Mouse (Mus musculus): ENCODE data around the gene Cd47.

Cd47 gene

DNA sequence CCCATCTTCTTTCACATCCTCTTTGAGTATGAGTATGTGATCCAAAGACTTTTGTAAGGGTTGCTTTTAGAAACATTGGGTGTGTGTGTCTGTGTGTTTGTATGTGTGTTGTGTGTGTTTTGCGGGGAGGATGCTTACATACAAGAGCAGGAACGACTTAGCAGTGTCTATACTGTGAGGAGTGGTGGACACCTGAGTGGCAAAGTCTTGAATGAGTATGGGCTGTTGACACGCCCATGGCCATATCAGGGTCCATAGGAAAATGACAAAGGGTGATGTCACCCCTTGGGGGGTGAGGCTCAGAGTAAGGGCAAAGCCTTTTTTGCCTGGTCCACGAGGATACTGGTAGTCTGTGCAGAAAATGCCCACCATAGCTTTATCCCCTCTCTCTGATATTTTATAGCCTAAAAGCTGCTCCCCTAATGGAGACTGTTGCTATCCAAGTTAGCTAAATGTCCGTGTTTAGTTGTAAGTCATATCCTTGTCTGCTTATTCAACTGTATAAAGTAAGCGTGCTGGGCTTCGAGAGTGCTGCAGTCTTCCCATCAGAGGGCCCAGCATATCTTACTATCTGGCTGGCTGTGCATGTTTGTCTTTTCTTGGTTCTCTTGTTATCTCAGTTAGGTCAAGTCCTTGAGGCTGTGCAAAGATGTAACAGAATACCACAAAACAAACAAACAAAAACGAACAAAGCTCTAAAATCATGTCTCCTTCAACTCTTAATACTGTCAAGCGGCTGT lies 76.1 kb downstream of the Cd47 start:
- DNase-seq: no peak

DNA sequence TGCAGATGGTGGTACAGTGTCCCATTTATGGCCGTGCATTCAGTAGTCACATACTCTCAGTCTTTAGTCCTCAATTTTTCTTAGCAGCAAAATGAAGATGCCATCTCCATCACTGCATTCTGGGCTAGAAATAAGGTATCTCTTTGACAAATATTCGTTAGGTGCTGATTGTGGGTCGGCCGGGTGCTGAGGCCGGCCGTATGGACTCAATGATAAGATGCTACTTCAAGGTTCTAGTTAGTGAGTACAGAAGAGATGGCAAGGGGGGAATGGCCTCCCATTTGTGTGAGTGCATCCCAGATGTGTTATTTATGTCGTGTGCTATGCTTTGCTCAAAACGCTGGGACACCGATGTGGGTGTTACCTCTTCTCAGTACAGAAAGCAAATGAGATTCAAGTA lies 76.9 kb downstream of the Cd47 start:
- DNase-seq: no peak

DNA sequence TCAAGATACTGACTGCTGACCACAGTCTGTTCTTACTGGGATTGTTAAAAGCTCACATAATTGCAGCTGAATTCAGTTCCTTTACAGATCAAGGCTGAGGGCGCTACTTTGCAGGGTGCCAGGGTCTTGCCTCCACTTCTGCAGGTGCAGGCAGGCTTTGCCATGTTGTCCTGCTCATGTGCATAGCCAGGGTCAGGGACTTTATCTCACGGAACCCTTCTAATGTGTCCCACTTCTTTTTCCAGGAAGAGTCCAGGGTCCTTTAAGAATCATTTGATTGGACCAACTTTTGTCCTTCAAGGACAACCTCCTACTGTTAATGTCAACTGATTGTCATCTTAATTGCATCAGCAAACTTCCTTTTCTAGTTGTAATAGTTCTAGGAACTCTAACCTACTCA lies 77.7 kb downstream of the Cd47 start:
- no peak for DNase-seq

DNA sequence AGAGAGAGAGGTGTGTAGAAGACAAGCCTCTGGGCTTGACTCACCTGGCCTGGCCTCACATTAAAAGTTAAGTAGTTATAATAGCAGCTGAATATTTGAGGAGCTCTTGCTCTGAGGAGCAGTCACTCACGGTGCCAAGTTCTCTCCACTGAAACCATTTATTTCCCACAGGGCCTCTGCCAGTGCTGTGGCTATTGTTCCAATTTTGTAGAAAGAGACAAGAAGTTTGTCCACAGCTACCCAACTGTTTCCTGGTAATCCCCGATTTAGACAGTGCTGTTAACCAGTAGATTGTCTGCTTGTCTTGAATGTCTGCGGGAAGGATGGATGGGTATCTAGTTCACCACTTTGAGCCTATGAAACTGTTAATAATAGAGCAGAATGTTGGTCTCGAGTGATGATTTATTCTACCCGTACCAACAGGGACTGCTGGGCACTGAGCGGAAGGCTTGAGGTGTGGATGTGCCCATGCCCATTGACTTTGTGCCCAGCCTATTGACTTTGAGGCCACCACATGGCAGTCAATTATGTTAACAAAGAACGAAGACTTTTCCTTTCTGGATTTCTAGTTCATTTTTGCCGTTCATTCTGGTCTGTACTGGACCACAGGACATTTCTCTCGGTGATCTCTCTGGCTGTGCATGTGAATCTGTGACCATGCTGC lies 86.2 kb downstream of the Cd47 start:
- peak; percentile 45 for DNase-seq

DNA sequence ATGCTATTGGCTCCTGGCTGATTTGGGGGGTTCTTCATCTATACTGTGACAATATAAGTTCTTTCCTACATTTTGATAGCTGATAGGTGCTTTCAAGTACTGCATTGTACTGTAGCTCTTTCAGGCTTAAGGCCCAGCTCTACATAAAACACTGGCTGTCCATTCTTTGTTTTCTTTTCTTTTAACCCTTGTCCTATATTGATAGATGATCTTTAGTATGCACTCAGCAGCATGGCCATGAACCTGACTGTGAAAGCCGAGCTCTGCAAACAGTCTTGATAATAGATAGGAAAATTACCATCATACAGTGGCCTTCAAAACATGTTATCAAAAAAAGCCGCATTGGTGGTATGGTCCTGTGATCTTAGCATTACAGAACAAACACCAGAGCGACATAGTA lies 87.0 kb downstream of the Cd47 start:
- DNase-seq: no peak

DNA sequence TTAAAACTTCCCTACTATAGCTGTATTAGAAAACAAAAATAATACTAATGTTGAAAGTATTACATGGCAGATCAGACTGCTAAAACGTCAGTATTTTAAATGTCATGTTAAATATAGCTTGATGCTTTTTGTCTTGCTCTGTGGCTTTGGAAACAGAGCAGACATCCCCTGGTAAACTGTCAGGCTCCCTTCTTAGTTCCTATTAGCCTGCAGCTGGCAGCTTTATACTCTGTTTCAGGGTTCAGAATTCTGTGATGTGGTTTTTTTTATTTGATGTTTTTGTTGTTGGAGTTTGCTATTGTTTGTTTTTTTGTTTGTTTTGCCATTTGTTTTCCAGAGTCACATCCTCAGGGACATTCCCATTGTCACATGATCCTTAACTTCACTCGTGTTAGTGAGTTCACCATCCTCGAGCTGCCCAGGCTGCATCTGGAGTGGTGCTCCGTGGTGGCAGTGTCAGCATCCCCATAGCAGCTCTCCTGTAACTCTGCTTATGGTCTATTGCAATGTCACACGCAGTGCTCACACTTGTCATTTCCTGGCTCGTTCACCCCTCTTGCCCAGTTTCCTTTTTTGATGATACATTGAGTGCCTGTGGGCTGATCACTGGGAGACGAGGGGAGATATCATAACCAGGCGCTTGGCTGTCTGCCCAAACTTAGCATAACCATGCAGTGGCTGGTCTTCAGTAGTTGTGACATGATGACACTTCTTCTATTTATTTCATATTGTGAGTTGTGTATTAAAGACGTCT lies 87.7 kb downstream of the Cd47 start:
- peak; percentile 59 for DNase-seq

DNA sequence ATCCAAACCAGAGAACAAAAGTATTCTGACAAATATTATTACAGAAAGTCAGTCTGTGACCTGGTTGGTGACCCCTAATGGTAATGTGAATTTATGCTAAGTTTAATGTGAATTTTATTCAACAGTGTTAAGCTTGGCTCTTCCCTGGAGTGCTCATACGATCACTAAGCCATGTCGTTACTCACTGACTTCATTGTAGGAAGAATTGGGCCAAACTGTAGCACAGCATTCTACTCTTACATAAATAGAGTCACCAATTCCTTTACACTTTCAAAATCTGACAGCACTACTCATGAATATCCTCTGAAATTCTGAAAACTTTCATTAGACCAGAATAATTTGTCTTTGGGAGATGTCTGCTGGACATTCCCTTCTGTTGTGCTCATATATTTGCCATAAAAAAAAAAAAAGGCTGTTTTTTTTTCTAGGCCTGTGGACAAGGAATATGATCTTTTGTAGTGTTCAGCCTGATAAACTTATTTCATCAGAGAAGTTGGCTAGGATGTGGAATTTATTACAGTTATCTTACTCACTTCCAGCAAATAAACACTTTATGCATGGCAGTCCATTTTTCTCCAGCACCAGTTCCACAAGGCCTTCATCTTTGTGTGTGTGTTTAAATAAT lies 88.8 kb downstream of the Cd47 start:
- no peak for DNase-seq

DNA sequence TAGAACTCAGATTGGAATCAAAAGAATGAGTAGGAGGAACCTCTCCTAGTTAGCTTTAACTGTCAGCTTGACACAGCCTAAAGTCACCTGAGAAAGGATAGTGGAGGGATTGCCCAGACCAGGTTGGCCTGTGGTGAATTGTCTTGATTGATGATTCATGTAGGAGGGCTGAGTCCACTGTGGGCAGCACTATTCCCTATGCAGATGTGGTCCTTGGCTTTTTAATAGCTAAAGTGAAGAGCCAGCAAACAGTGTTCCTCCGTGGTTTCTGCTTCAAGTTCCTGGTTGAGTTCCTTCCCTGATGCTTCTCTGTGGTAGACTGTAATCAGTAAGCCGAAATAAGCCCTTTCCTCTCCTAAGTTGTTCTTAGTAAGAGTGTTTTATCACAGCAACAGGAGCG lies 91.9 kb downstream of the Cd47 start:
- no peak for DNase-seq

DNA sequence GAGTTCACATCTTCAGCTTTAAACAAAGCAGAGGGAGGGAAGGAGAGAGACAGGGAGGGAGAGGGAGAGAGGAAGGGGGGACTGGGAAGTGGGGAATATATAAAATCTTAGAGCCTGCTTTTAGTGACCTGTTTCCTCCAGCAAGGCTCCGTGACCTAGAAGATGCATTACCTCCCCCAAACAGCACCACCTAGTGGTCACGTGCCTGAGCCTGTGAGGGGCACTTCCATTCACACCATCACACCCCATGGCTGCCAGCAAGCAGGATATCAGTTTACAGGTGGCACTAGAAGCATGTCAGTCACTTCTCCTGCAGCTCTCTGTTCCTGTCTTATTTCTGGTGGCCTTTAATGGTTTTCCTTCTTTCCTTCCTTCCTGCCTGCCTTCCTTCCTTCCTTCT lies 92.6 kb downstream of the Cd47 start:
- peak; percentile 44 for DNase-seq

DNA sequence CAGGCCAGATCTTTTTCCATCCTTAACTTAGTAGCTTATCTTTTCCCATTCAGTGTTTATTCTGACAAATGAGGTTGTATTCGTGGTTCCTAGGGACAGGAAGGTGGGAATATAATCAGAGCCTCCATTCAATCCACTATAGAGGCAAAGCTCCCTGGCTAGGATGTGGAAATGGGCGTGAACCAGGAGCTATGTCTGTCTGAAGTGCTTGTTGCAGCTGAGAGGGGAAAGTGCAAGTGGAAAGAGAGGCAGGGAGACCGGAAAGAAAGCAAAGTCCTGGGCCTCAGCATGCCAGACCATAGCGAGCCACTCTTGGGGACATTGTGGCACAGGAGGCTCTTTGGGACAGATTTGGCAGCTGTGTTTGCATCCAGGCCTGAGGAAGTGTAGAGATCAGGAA lies 94.3 kb downstream of the Cd47 start:
- DNase-seq: peak; percentile 65

DNA sequence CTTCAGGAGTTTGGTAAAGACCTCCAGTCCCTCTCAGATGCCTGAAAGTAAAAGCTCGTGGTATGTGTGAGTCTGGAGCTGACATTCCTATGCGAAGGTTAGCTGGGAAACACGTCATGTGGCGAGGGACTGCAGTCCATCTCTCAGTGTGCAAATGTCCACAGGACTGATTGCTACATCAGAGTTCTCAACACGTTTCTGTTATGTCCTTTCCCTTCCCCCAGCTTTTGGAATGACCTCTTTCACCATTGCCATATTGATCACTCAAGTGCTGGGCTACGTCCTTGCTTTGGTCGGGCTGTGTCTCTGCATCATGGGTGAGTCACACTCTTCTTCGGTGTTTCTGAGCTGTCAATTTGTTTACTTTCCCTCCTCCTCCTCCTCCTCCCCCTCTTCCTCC lies 95.8 kb downstream of the Cd47 start:
- no peak for DNase-seq

DNA sequence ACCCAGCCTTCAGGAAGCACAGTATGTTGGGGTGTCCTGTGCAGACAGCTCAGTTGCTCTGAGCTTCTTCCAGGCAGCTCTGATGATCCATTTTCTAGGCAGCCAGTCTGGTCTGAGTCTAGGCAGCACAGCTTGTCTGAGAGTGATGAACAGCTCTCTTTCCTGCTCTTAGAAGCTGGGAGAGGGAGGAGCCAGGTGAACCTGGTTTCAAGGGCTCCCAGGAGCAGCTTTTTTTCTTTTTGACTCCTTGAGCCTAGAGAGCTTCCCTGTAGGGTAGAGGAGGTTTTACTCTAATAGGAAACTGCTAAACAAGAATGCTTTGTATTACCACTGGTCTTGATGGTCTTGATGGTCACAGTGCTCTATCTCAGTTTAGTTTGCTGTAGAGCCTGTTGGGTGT lies 101.1 kb downstream of the Cd47 start:
- DNase-seq: no peak

DNA sequence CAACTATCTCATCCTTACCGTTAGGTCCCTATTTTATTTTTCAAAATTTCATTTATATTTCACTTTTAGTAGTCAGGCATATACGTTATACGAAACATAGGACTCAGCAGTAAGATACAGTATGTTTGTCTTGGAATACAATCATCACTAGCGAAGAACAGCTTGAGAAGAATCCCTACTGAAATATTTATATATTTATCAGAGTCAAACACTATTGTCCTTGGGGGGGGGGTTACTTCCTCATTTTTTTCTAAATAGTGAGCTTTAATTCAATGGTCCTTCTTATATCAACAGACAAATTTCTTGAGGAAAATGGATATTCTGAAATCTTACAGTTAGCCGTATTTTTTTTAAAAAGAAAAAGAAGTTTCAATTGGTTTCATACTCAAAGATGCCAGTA lies 101.8 kb downstream of the Cd47 start:
- no peak for DNase-seq

DNA sequence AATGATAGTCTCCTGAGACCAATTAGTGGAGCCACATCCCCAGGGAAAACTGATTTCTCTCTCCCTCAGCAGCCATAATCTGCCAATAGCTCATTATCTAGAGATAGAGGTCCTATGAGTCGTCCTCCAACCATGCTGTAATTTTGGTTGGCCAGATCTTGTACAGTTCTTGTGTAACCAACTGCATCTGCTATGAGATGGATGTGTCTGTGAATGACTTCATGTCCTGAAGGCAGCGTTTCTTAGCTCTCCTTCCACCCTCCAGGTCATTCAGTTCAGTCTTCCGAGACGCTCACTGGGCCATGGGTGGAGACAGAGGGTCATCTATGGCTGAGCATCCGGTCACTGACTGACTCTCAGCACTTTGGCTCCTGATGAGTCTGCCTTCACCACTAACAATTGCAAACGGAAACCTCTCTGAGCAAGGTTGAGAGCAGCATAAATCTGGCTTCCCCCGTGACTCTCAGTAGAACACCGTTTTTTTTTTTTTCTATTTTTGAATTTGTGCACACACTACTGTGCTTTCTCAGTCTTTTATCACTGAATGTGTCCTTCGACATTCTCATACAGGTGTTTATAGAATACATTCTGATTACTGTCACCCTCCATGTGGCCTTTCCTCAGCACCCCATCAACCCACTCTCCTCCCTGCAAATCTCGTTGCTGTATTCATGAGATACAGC lies 104.1 kb downstream of the Cd47 start:
- no peak for DNase-seq

DNA sequence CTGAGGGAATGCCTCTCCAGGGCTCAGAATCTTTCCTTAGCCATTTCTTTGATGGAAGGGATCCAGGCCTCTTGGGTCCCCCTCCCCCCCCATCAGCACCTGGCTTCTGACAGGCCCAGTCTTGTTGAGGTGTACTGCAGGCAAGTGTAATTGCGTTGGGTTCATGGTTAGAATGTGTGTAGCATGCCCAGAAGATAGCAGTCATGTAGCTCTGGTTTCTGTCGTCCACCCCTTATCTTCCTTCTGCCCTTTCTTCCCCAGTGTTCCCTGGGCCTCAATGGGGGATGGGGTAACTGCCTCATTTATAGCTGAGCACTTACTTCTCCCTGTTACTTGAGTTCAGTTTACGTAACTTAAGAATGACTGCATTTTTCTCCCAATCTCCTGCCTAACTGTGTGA lies 104.7 kb downstream of the Cd47 start:
- DNase-seq: no peak

DNA sequence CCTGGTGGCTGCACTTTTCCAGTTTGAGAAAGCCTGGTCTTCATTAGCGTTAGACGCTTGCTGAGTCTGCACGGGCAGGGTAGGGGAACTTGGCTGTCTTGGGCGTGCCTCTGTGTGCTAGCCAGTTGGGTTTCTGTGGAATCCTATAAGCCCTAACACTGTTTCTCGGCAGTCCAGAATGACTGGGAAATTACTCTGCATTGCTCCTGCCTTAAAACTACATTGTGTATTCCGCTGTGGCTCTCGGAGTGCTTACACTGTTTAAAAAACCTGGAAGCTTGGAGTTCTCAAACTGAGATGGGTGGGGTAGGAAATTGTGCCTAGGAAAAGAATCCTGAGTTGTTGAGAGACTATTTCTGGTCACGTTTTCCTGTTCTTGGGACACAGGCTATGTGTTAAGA lies 105.3 kb downstream of the Cd47 start:
- DNase-seq: peak; percentile 68

DNA sequence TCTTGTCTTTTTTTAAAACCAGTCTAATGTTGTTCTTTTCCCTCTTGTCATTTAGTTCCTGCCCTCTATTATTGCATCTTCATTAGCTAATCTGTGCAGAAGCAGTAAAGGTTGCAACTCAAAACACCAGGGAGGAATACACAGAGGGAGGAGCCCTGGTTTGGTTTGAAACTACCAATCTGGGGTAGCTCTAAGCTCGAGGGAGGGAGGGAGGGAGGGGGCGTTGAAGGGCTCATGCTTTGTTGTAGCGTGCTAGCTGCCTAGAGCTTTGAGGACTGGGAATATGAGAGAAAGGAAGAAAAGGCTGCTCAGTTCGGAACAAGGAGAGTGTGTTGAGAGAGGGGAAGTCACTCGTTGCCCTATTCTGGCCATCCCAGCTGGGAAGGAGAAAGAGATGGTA lies 105.7 kb downstream of the Cd47 start:
- no peak for DNase-seq

DNA sequence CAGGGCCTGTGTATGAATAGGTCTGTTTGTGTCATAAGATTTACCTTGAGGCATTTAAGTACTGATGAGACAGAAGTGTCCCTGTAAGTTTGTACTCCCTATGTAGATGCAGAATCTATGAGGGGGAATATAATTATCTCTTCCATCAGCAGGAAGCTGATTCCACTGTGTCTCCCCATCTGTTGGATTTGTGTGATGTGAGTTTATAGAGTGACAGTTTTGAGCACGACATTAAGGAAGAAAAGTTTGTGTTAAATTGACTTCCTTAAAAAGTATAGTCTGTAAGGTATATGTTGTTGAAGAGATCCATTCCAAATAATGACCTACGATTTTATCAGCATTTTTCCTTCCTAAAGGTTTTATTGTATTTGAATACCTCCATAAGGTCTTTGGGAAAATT lies 106.6 kb downstream of the Cd47 start:
- no peak for DNase-seq

DNA sequence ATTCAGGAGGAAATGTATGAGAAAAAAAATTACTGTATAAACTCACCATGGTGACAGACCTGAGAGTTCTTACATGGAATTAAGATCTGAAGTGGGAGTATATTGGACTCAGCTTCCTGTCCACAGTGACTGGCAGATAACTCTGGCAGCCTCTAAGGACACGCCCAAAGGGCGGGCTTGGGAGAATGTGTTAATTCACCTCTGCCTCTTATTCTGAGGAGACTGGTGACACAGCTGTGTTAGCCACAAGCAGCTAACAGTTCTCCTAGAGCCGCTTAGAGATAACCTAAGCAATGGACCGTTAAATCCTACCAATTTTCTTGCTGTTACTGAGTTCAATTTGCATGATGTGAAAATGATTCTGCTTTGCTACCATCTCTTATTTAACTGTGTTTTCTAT lies 107.0 kb downstream of the Cd47 start:
- peak; percentile 86 for DNase-seq

DNA sequence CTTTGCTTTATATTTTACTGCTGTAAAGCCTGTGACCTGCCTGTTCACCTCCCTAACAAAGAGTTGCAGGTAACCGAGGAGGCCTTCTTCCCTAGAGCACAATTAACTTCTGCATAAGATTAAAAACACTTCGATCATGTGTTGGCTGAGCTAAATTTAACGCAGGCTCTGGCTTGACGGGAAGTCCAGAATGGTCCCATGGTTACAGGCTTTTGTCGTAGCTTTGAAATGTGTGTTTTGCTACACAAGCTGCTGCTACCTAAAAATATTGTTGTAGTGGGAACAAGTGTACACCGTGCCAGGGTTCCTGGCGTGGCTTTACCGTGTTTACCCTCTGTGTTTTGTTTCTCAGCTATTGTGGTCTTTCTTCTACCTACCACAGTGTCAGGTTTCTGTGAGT lies 109.2 kb downstream of the Cd47 start:
- no peak for DNase-seq

DNA sequence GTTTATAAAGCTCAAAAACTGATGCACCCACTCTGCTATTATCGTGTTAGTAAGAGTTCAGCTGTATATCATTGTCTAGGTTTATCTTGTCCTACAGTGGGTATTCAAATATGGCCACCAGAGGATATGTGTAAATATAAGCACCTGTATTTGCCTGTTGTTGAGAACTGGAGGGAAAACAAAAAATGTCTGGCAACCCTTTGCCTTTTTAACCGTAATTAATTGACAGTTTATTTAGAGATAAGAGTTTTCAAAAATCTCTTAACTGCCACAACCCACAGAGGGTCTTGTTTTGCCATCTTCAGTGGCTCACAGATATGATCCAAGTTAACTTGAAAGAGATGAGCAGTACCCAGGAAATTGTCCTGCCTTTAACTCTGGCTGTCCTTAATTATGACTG lies 113.8 kb downstream of the Cd47 start:
- DNase-seq: no peak

DNA sequence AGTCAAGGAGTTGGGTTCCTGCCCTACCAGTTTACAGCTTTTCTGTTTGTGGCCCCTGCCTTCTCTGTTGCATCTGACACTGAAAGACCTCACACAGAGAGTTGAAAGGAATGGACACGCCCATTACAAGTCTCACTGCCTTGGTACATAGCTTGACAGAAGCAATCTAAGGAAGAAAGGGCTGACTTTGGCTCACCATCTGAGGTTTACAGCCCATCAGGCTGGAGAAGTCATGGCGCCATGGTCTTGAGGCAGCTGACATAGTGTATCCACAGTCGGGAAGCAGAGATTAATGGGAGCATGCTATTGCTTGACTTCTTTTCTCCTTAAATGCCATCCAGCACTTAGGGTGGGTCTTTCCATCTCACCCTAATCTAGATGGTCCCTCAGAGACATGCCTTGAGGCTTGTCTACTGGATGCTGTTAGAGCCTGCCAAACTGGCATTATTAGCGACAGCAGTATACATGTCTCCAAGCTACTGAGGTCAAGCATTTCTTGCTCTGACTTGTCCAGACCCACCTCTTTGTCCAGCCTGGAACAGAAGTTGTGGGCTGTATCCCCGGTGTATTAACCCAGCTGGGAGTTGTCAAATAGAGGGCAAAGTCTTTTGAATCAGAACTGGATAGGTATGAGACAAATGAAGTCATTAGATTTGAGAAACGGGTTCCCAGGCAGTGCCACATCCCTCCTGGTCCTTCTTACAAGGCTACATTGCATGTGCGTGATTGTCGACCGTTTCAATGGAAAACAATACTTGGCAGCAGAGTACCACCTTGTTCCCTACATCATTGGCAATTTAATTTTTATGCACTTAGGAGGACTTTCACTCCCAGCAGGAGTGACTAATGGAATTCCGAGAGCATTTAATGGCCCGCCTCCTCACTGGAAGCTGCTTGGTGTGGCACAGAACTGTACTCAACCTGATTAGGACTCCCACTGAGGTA lies 115.5 kb downstream of the Cd47 start:
- DNase-seq: no peak

Measured in lung, postnatal 36 days (tissue).